Mouse (Mus musculus) olfactory bulb, adult 2 months (tissue): ENCODE results near the gene D130052B06Rik. TPM values are rescaled to one million over a fixed set of nuclear protein-coding genes. Genes with fewer than 3 reads are reported as not detected.

Experiments used
- H3K27ac ChIP-seq: fragments of 200-500 bp; 2 replicates; pipeline ENCODE4 v1.5.1; 2012; ENCODE audit warnings: low read depth, low read length; ENCODE audit not compliant: insufficient read depth
- H3K4me1 ChIP-seq: fragments of 200-500 bp; 2 replicates; pipeline ENCODE4 v1.6.1; 2012; ENCODE audit warnings: low read length; ENCODE audit not compliant: control insufficient read depth, insufficient read depth
- H3K4me3 ChIP-seq: fragments of 200-500 bp; 2 replicates; pipeline ENCODE4 v1.5.1; 2012; ENCODE audit warnings: mild to moderate bottlenecking, low read depth, low read length, moderate library complexity; ENCODE audit not compliant: insufficient read depth
- CTCF ChIP-seq: fragments of 200-500 bp; IDR thresholded peaks from 2 replicates; pipeline ENCODE4 v1.5.1; 2012; ENCODE audit warnings: low read depth, mild to moderate bottlenecking, low read length, moderate library complexity; ENCODE audit not compliant: insufficient read depth
- POLR2A ChIP-seq: fragments of 200-500 bp; IDR thresholded peaks from 2 replicates; pipeline ENCODE4 v1.6.1; 2012; ENCODE audit warnings: mild to moderate bottlenecking, low read depth, low read length, moderate library complexity; ENCODE audit not compliant: insufficient read depth
- WGBS: fragments of 180-500 bp; shearing (Covaris S2); methylation state at CpG from one replicate; pipeline ENCODE4 v1.1.7; 2018; 5-methylcytosine and 5-hydroxymethylcytosine counted together
- polyA plus RNA-seq: library from polyadenylated mRNA; stranded (reverse); fragments of >200 nt; gene quantifications from 2 replicates; pipeline ENCODE4 v1.2.4, GENCODE M21; 2012; ENCODE audit warnings: low replicate concordance; ENCODE audit not compliant: missing spikeins, insufficient read depth, insufficient read length

Gene D130052B06Rik
- polyA plus RNA-seq, 1 experiment: not detected

GRCm38 (mm10) chr11:33654485-33654884 is 55.4 kb downstream of the D130052B06Rik start:
- Histone ChIP-seq H3K27ac (no peak overlapping the region), H3K4me3 (no peak overlapping the region), H3K4me1 (0 out of 2 replicates have a peak, but pooled peaks cover 2% of the 10 kb centered on the region)
- 87% methylated on average over 2 of the region's 2 CpGs for WGBS
- TF ChIP-seq CTCF (no peak), POLR2A (no peak)

- 0 out of 2 replicates have a peak, but pooled peaks cover 2% of the 10 kb centered on the region for H3K4me1 ChIP-seq
- no peak overlapping the region for H3K4me3 ChIP-seq
- no peak for TF ChIP-seq CTCF
- TF ChIP-seq POLR2A: no peak
- 60% methylated on average over 3 of the region's 3 CpGs for WGBS
- no peak overlapping the region for H3K27ac ChIP-seq
Observed at GRCm38 (mm10) chr11:33655221-33655620, 56.1 kb downstream of the D130052B06Rik start.

GRCm38 (mm10) chr11:33655861-33656593 is 56.9 kb downstream of the D130052B06Rik start:
- no peak for TF ChIP-seq CTCF
- TF ChIP-seq POLR2A: no peak

GRCm38 (mm10) chr11:33660016-33660913 is 61.2 kb downstream of the D130052B06Rik start:
- WGBS: 55% methylated on average over 13 of the region's 13 CpGs
- H3K27ac ChIP-seq: no peak overlapping the region
- TF ChIP-seq CTCF (no peak), POLR2A (no peak)
- peaks cover 3% of the 10 kb centered on the region; the same call in 1 of the 2 replicates for H3K4me1 ChIP-seq
- H3K4me3 ChIP-seq: no peak overlapping the region

More at GRCm38 (mm10) chr11:33655861-33656593, 56.9 kb downstream of the D130052B06Rik start:
- 68% methylated on average over 7 of the region's 7 CpGs for WGBS
- Histone ChIP-seq H3K4me1 (0 out of 2 replicates have a peak, but pooled peaks cover 2% of the 10 kb centered on the region), H3K4me3 (no peak overlapping the region), H3K27ac (no peak overlapping the region)

GRCm38 (mm10) chr11:33663599-33663998 is 64.5 kb downstream of the D130052B06Rik start:
- no peak overlapping the region for H3K27ac ChIP-seq
- no peak overlapping the region for H3K4me3 ChIP-seq
- WGBS: 90% methylated on average over 2 of the region's 2 CpGs
- H3K4me1 ChIP-seq: peaks cover 3% of the 10 kb centered on the region; the same call in 1 of the 2 replicates
- TF ChIP-seq POLR2A (no peak), CTCF (no peak)

GRCm38 (mm10) chr11:33668376-33668775 is 69.3 kb downstream of the D130052B06Rik start:
- WGBS: 61% methylated on average over 6 of the region's 6 CpGs
- no peak overlapping the region for H3K27ac ChIP-seq
- TF ChIP-seq CTCF (no peak), POLR2A (no peak)
- H3K4me1 ChIP-seq: no peaks in the 10 kb centered on the region
- H3K4me3 ChIP-seq: no peak overlapping the region

- Histone ChIP-seq H3K4me1 (no peaks in the 10 kb centered on the region), H3K4me3 (no peak overlapping the region), H3K27ac (no peak overlapping the region)
- 76% methylated on average over 10 of the region's 10 CpGs for WGBS
- TF ChIP-seq POLR2A (no peak), CTCF (no peak)
Observed at GRCm38 (mm10) chr11:33670105-33670965, 71.2 kb downstream of the D130052B06Rik start.

Other genes with a start within 250 kb of the D130052B06Rik start
- not detected in 2 replicates for gene Ranbp17, start 85.6 kb upstream of the D130052B06Rik start, polyA plus RNA-seq
- not detected in 2 replicates for gene Gabrp, start 20.3 kb upstream of the D130052B06Rik start, polyA plus RNA-seq